Mouse (Mus musculus): Measurements from ENCODE around the gene Cit. TPM values are rescaled to one million over a fixed set of nuclear protein-coding genes. Genes with fewer than 3 reads are reported as not detected.
"Not testable (repeated sequence)": the region's sequence is repeated elsewhere in the genome, so short reads cannot be mapped to it uniquely, and the experiment has no call there.

Cit gene
- polyA plus RNA-seq (2014; fragmentation: Nextera tagmentation; extraction: Ambion mirVana), result 24.8 and 26.7 TPM in 2 replicates

DNA sequence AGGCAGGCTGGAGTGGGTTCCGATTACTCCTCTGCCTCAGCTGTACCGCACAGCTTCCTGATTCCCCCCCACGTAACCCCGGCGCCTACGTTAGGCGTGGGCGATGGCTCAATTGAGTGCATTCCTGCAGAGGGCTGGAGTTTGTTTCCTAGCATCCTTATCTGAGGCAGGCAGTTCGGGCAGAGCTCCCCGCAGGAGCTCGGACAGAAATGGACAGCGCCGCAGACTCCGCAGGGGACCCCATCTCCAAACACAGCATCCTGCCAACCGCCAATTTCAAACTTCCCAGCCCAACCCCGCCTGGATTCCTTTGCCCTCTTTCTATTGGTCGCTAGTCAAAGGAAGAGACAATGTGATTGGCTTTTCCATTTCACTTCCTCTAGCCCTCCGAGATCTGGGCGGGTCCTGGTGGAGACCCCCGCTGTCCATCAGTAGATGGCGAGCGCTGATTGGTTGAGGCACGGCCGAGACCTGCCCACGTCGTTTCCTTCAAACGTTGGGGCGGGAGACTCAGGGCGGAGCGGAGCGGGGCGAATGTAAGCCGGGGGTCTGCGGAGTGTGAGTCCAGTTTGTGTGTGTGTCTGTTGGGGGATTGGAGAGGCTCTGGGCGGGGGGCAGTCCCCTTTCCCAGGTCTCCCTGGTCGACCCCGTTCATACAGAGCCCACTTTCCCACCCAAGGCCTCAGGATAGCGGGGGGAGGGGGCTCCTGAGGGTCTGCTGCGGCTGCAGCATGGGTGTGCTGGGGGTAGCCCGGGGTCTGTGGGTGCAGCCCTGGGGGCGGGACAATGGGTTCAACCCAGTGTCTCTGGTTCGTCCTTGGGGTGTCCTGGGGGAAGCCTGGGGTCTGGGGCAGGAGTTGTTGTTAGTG, at the start of gene Cit:
Gene Cit (plus strand): TSS at position 513 of the 869 bp plus-strand sequence.
- under 1% methylated on average over 39 of the region's 42 CpGs for WGBS
- peak; percentile 99 for ATAC-seq (ENCODE audit: insufficient read depth, low FRiP score, low TSS enrichment)
- H3K27ac ChIP-seq (ENCODE audit: low read depth, low read length), result peak within 1 kb of the TSS; percentile 31; the same call in 1 of the 2 replicates

GRCm38 (mm10) chr5:115799016-115799894, 45.8 kb upstream of the Cit start:
- no peak overlapping the region for H3K27ac ChIP-seq (ENCODE audit: low read depth, low read length)
- no peaks in the 10 kb centered on the region for H3K36me3 ChIP-seq (ENCODE audit: control insufficient read depth, insufficient read depth, low read length)
- ATAC-seq (ENCODE audit: insufficient read depth, low FRiP score, low TSS enrichment) (no peak), DNase-seq (ENCODE audit: low spot score) (no peak)
- 76% methylated on average over 15 of the region's 15 CpGs for WGBS
- no peak overlapping the region for H3K4me2 ChIP-seq (ENCODE audit: low read depth)
- H3K9me3 ChIP-seq (ENCODE audit: control insufficient read depth, low read length), result no peaks in the 10 kb centered on the region
- no peak overlapping the region for H3K4me3 ChIP-seq (ENCODE audit: low read depth, low read length)
- H3K9ac ChIP-seq (ENCODE audit: low read length), result no peak overlapping the region
- no peaks in the 10 kb centered on the region for H3K27me3 ChIP-seq (ENCODE audit: control insufficient read depth, insufficient read depth, low read length)
- H3K4me1 ChIP-seq (ENCODE audit: control insufficient read depth, insufficient read depth, low read length), result no peaks in the 10 kb centered on the region

More for the DNA sequence above, at the start of gene Cit:
- DNase-seq (ENCODE audit: low spot score), result peak; percentile 96
- Histone ChIP-seq H3K9ac (ENCODE audit: low read length) (peak within 1 kb of the TSS; percentile 68), H3K4me3 (ENCODE audit: low read depth, low read length) (peak within 1 kb of the TSS; percentile 65), H3K4me1 (ENCODE audit: control insufficient read depth, insufficient read depth, low read length) (peaks cover 10% of the 10 kb centered on the region), H3K9me3 (ENCODE audit: control insufficient read depth, low read length) (no peaks in the 10 kb centered on the region; the same call in 1 of the 2 replicates), H3K36me3 (ENCODE audit: control insufficient read depth, insufficient read depth, low read length) (no peaks in the 10 kb centered on the region), H3K4me2 (ENCODE audit: low read depth) (peak within 1 kb of the TSS; percentile 66), H3K27me3 (ENCODE audit: control insufficient read depth, insufficient read depth, low read length) (no peaks in the 10 kb centered on the region)

GRCm38 (mm10) chr5:115799895-115800232, 45.2 kb upstream of the Cit start:
- no peak overlapping the region for H3K4me3 ChIP-seq (ENCODE audit: low read depth, low read length)

GRCm38 (mm10) chr5:115812262-115812661, 32.8 kb upstream of the Cit start:
- no peak overlapping the region for H3K9ac ChIP-seq (ENCODE audit: low read length)
- DNase-seq (ENCODE audit: low spot score), result no peak
- WGBS, result 85% methylated on average over 3 of the region's 3 CpGs
- ATAC-seq (ENCODE audit: insufficient read depth, low FRiP score, low TSS enrichment), result no peak
- no peaks in the 10 kb centered on the region for H3K9me3 ChIP-seq (ENCODE audit: control insufficient read depth, low read length)
- no peaks in the 10 kb centered on the region for H3K36me3 ChIP-seq (ENCODE audit: control insufficient read depth, insufficient read depth, low read length)
- no peak overlapping the region for H3K4me2 ChIP-seq (ENCODE audit: low read depth)
- no peaks in the 10 kb centered on the region for H3K27me3 ChIP-seq (ENCODE audit: control insufficient read depth, insufficient read depth, low read length)
- H3K27ac ChIP-seq (ENCODE audit: low read depth, low read length), result no peak overlapping the region
- H3K4me1 ChIP-seq (ENCODE audit: control insufficient read depth, insufficient read depth, low read length), result no peaks in the 10 kb centered on the region
- no peak overlapping the region for H3K4me3 ChIP-seq (ENCODE audit: low read depth, low read length)

More at GRCm38 (mm10) chr5:115799895-115800232, 45.2 kb upstream of the Cit start:
- ATAC-seq (ENCODE audit: insufficient read depth, low FRiP score, low TSS enrichment), result no peak
- H3K27ac ChIP-seq (ENCODE audit: low read depth, low read length), result no peak overlapping the region
- no peaks in the 10 kb centered on the region for H3K27me3 ChIP-seq (ENCODE audit: control insufficient read depth, insufficient read depth, low read length)
- no peak overlapping the region for H3K9ac ChIP-seq (ENCODE audit: low read length)
- H3K4me2 ChIP-seq (ENCODE audit: low read depth), result no peak overlapping the region
- H3K36me3 ChIP-seq (ENCODE audit: control insufficient read depth, insufficient read depth, low read length), result no peaks in the 10 kb centered on the region
- no peaks in the 10 kb centered on the region for H3K4me1 ChIP-seq (ENCODE audit: control insufficient read depth, insufficient read depth, low read length)
- H3K9me3 ChIP-seq (ENCODE audit: control insufficient read depth, low read length), result no peaks in the 10 kb centered on the region
- 52% methylated on average over 4 of the region's 4 CpGs for WGBS
- no peak for DNase-seq (ENCODE audit: low spot score)

- 85% methylated on average over 6 of the region's 6 CpGs for WGBS
- Histone ChIP-seq H3K9me3 (ENCODE audit: control insufficient read depth, low read length) (no peaks in the 10 kb centered on the region), H3K4me2 (ENCODE audit: low read depth) (no peak overlapping the region), H3K27me3 (ENCODE audit: control insufficient read depth, insufficient read depth, low read length) (no peaks in the 10 kb centered on the region), H3K27ac (ENCODE audit: low read depth, low read length) (no peak overlapping the region), H3K9ac (ENCODE audit: low read length) (no peak overlapping the region), H3K4me1 (ENCODE audit: control insufficient read depth, insufficient read depth, low read length) (no peaks in the 10 kb centered on the region), H3K4me3 (ENCODE audit: low read depth, low read length) (no peak overlapping the region), H3K36me3 (ENCODE audit: control insufficient read depth, insufficient read depth, low read length) (no peaks in the 10 kb centered on the region)
- DNase-seq (ENCODE audit: low spot score), result no peak
- no peak for ATAC-seq (ENCODE audit: insufficient read depth, low FRiP score, low TSS enrichment)
Measured at GRCm38 (mm10) chr5:115817022-115817421, 28.1 kb upstream of the Cit start.

DNA sequence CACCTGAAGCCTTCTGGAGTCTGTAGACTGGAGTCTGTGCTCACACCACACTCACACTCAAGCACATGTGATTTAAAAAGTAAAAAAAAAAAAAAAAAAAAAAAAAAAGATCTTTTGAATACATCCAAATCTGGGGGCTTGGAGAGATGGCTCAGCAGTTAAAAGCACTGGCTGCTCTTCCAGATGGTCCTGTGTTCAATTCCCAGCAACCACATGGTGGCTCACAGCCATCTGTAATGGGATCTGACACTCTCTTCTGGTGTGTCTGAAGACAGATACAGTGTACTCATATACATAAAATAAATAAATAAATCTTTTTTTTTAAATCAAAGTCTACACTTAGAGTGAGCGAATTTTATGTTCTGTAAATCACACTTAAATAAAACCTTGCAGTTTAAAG, 27.4 kb upstream of the Cit start:
- DNase-seq (ENCODE audit: low spot score); H3K4me3 ChIP-seq (ENCODE audit: low read depth, low read length); H3K36me3 ChIP-seq (ENCODE audit: control insufficient read depth, insufficient read depth, low read length); H3K9me3 ChIP-seq (ENCODE audit: control insufficient read depth, low read length); H3K27me3 ChIP-seq (ENCODE audit: control insufficient read depth, insufficient read depth, low read length); H3K4me1 ChIP-seq (ENCODE audit: control insufficient read depth, insufficient read depth, low read length); H3K27ac ChIP-seq (ENCODE audit: low read depth, low read length); ATAC-seq (ENCODE audit: insufficient read depth, low FRiP score, low TSS enrichment); H3K4me2 ChIP-seq (ENCODE audit: low read depth); H3K9ac ChIP-seq (ENCODE audit: low read length): not testable (repeated sequence)
- WGBS, result 88% methylated on average over 1 of the region's 1 CpGs

GRCm38 (mm10) chr5:115819966-115820365, 25.1 kb upstream of the Cit start:
- no peak overlapping the region for H3K9ac ChIP-seq (ENCODE audit: low read length)
- no peaks in the 10 kb centered on the region for H3K9me3 ChIP-seq (ENCODE audit: control insufficient read depth, low read length)
- no peak overlapping the region for H3K27ac ChIP-seq (ENCODE audit: low read depth, low read length)
- no peak overlapping the region for H3K4me3 ChIP-seq (ENCODE audit: low read depth, low read length)
- DNase-seq (ENCODE audit: low spot score) (no peak), ATAC-seq (ENCODE audit: insufficient read depth, low FRiP score, low TSS enrichment) (no peak)
- no peaks in the 10 kb centered on the region for H3K4me1 ChIP-seq (ENCODE audit: control insufficient read depth, insufficient read depth, low read length)
- no peak overlapping the region for H3K4me2 ChIP-seq (ENCODE audit: low read depth)
- no peaks in the 10 kb centered on the region for H3K27me3 ChIP-seq (ENCODE audit: control insufficient read depth, insufficient read depth, low read length)
- 76% methylated on average over 9 of the region's 9 CpGs for WGBS
- H3K36me3 ChIP-seq (ENCODE audit: control insufficient read depth, insufficient read depth, low read length), result no peaks in the 10 kb centered on the region

DNA sequence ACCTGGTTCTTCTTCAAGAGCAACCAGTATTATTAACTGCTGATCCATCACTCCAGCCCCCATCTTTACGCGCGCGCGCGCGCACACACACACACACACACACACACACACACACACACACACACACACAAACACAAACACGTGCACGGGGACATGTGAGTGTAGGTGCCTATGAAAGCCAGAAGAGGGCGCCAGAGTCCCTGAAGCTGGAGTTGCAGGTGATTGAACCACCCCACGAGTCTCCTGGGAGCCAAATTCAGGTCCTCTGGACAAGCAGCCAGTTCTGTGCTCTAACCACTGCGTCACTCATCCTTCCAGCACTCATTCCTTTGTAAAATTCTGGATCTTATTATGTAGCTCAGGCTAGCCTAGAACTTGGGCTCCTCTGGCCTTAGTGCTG, 23.9 kb upstream of the Cit start:
- WGBS, result 86% methylated on average over 12 of the region's 12 CpGs
- Histone ChIP-seq H3K4me1 (ENCODE audit: control insufficient read depth, insufficient read depth, low read length) (no peaks in the 10 kb centered on the region), H3K27me3 (ENCODE audit: control insufficient read depth, insufficient read depth, low read length) (no peaks in the 10 kb centered on the region), H3K4me3 (ENCODE audit: low read depth, low read length) (no peak overlapping the region), H3K9ac (ENCODE audit: low read length) (no peak overlapping the region), H3K9me3 (ENCODE audit: control insufficient read depth, low read length) (no peaks in the 10 kb centered on the region), H3K36me3 (ENCODE audit: control insufficient read depth, insufficient read depth, low read length) (no peaks in the 10 kb centered on the region), H3K4me2 (ENCODE audit: low read depth) (no peak overlapping the region), H3K27ac (ENCODE audit: low read depth, low read length) (no peak overlapping the region)
- no peak for ATAC-seq (ENCODE audit: insufficient read depth, low FRiP score, low TSS enrichment)
- no peak for DNase-seq (ENCODE audit: low spot score)
